Mouse (Mus musculus): ENCODE data around the gene Lamc2. TPM values are rescaled to one million over a fixed set of nuclear protein-coding genes. Genes with fewer than 3 reads are reported as not detected.
"Not testable (repeated sequence)": the region's sequence is repeated elsewhere in the genome, so short reads cannot be mapped to it uniquely, and the experiment has no call there.

Gene Lamc2
- polyA plus RNA-seq, 1 experiment from 2014 or later = 62.9 TPM

DNA sequence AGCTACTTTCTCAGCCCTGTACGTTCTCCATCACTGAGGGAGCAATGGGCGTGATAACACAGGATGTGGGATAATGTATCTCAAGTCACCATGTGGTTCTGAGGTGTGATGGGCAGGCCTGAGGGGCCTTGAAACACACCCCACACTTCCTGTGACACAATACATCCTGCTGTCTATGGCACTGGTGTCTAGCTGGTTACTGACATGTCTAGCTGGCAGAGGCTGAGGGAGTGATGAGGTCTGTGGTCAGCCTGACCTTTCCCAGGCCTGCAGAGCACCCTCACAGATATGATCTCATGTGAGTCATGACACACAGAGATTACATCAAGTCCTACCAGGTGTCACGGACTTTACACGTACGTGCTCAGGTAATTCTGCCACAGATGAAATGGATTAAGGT is 101.0 kb downstream of the Lamc2 start:
- no peak overlapping the region for H3K9ac ChIP-seq (replicated peaks; ENCODE audit: low read depth)
- H3K9me3 ChIP-seq (ENCODE audit: low read length) = no peaks in the 10 kb centered on the region
- TF ChIP-seq CTCF (IDR thresholded peaks at IDR 0.05) = no peak
- no peak for TF ChIP-seq EP300 (IDR thresholded peaks at IDR 0.05)
- H3K4me1 ChIP-seq (ENCODE audit: insufficient read depth, low read depth, low read length) = peaks cover 3% of the 10 kb centered on the region; the same call in 1 of the 2 replicates
- H3K27me3 ChIP-seq (replicated peaks; ENCODE audit: insufficient read depth, low read length) = no peaks in the 10 kb centered on the region
- WGBS = 82% methylated on average over 5 of the region's 5 CpGs
- H3K4me3 ChIP-seq (ENCODE audit: low read depth, low read length) = no peak overlapping the region
- no peaks in the 10 kb centered on the region for H3K36me3 ChIP-seq (ENCODE audit: insufficient read depth, low read length)
- H3K27ac ChIP-seq (ENCODE audit: low read length) = no peak overlapping the region
- no peak overlapping the region for H3K4me2 ChIP-seq (replicated peaks; ENCODE audit: low read depth, low read length)
- DNase-seq (ENCODE audit: low spot score) = peak; percentile 4
- no peak for ATAC-seq

DNA sequence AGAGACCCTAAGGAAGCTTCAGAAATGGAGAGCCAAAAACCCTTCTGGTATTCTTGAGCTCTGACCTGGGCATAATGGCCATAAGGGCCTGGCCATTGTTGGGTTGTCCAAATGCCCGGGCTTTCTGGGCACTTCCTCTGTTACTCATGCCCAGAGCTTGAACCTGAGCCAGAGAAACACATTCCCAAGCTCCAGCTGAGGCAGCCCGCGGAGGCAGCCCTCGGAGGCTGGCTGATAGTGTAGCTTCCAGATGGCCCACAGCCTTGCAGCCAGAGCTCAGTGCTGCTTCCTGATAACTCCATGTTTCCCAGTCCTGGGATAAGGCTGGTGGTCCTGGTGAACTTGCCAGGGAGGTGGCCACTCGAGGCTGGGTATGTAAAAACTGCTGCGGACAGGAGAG is 102.1 kb downstream of the Lamc2 start:
- Histone ChIP-seq H3K9ac (replicated peaks; ENCODE audit: low read depth) (no peak overlapping the region), H3K4me3 (ENCODE audit: low read depth, low read length) (no peak overlapping the region), H3K27me3 (replicated peaks; ENCODE audit: insufficient read depth, low read length) (no peaks in the 10 kb centered on the region), H3K4me2 (replicated peaks; ENCODE audit: low read depth, low read length) (no peak overlapping the region), H3K9me3 (ENCODE audit: low read length) (no peaks in the 10 kb centered on the region), H3K4me1 (ENCODE audit: insufficient read depth, low read depth, low read length) (peaks cover 3% of the 10 kb centered on the region; the same call in 1 of the 2 replicates), H3K36me3 (ENCODE audit: insufficient read depth, low read length) (no peaks in the 10 kb centered on the region), H3K27ac (ENCODE audit: low read length) (no peak overlapping the region)
- TF ChIP-seq CTCF (IDR thresholded peaks at IDR 0.05) (no peak), EP300 (IDR thresholded peaks at IDR 0.05) (no peak)
- no peak for ATAC-seq
- DNase-seq (ENCODE audit: low spot score) = no peak
- 37% methylated on average over 6 of the region's 6 CpGs for WGBS

GRCm38 (mm10) chr1:153083233-153083632 is 103.0 kb downstream of the Lamc2 start:
- not testable (repeated sequence) for DNase-seq (ENCODE audit: low spot score); H3K9me3 ChIP-seq (ENCODE audit: low read length); H3K9ac ChIP-seq (replicated peaks; ENCODE audit: low read depth); H3K4me1 ChIP-seq (ENCODE audit: insufficient read depth, low read depth, low read length); H3K27me3 ChIP-seq (replicated peaks; ENCODE audit: insufficient read depth, low read length); H3K4me3 ChIP-seq (ENCODE audit: low read depth, low read length); H3K36me3 ChIP-seq (ENCODE audit: insufficient read depth, low read length); H3K4me2 ChIP-seq (replicated peaks; ENCODE audit: low read depth, low read length); ATAC-seq; H3K27ac ChIP-seq (ENCODE audit: low read length)
- WGBS = 86% methylated on average over 7 of the region's 14 CpGs

DNA sequence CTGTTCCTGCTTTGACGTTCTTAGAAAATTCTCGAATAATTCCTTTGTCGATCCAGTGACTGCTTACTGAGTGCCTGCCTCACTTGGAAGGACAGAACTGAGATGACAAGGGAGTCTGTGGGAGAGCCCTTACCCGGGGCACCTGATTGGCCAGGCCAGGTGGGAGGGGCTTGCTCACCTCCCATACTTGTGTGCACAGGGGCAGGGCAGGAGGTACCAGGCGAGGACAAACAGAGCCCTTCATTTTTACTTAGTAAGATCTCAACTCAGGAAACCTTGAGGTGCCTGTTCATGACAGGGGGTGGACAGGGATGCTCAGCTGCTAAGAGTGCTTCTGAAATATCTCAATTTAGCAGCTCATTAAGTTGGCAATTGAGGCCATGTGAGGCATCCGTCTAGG is 110.3 kb downstream of the Lamc2 start:
- Histone ChIP-seq H3K27me3 (replicated peaks; ENCODE audit: insufficient read depth, low read length) (no peaks in the 10 kb centered on the region), H3K4me3 (ENCODE audit: low read depth, low read length) (no peak overlapping the region), H3K9ac (replicated peaks; ENCODE audit: low read depth) (no peak overlapping the region), H3K27ac (ENCODE audit: low read length) (peak overlapping the region; percentile 11; the same call in 1 of the 2 replicates), H3K36me3 (ENCODE audit: insufficient read depth, low read length) (no peaks in the 10 kb centered on the region), H3K4me2 (replicated peaks; ENCODE audit: low read depth, low read length) (no peak overlapping the region), H3K4me1 (ENCODE audit: insufficient read depth, low read depth, low read length) (no peaks in the 10 kb centered on the region), H3K9me3 (ENCODE audit: low read length) (no peaks in the 10 kb centered on the region)
- no peak for TF ChIP-seq EP300 (IDR thresholded peaks at IDR 0.05)
- TF ChIP-seq CTCF (IDR thresholded peaks at IDR 0.05) = no peak
- DNase-seq (ENCODE audit: low spot score) = peak; percentile 51
- WGBS = 23% methylated on average over 6 of the region's 6 CpGs
- ATAC-seq = peak; percentile 69

GRCm38 (mm10) chr1:153075087-153075736 is 111.0 kb downstream of the Lamc2 start:
- Histone ChIP-seq H3K27me3 (replicated peaks; ENCODE audit: insufficient read depth, low read length) (no peaks in the 10 kb centered on the region), H3K9ac (replicated peaks; ENCODE audit: low read depth) (no peak overlapping the region), H3K4me3 (ENCODE audit: low read depth, low read length) (no peak overlapping the region), H3K27ac (ENCODE audit: low read length) (no peak overlapping the region), H3K4me2 (replicated peaks; ENCODE audit: low read depth, low read length) (no peak overlapping the region), H3K36me3 (ENCODE audit: insufficient read depth, low read length) (no peaks in the 10 kb centered on the region), H3K9me3 (ENCODE audit: low read length) (no peaks in the 10 kb centered on the region), H3K4me1 (ENCODE audit: insufficient read depth, low read depth, low read length) (no peaks in the 10 kb centered on the region)
- TF ChIP-seq EP300 (IDR thresholded peaks at IDR 0.05) (no peak), CTCF (IDR thresholded peaks at IDR 0.05) (no peak)
- ATAC-seq (no peak), DNase-seq (ENCODE audit: low spot score) (no peak)
- WGBS = 80% methylated on average over 3 of the region's 3 CpGs

- Histone ChIP-seq H3K4me3 (ENCODE audit: low read depth, low read length) (no peak overlapping the region), H3K36me3 (ENCODE audit: insufficient read depth, low read length) (no peaks in the 10 kb centered on the region), H3K9me3 (ENCODE audit: low read length) (no peaks in the 10 kb centered on the region), H3K27me3 (replicated peaks; ENCODE audit: insufficient read depth, low read length) (no peaks in the 10 kb centered on the region), H3K4me1 (ENCODE audit: insufficient read depth, low read depth, low read length) (no peaks in the 10 kb centered on the region), H3K4me2 (replicated peaks; ENCODE audit: low read depth, low read length) (no peak overlapping the region), H3K9ac (replicated peaks; ENCODE audit: low read depth) (no peak overlapping the region), H3K27ac (ENCODE audit: low read length) (no peak overlapping the region)
- TF ChIP-seq EP300 (IDR thresholded peaks at IDR 0.05) (no peak), CTCF (IDR thresholded peaks at IDR 0.05) (no peak)
- WGBS = 38% methylated on average over 9 of the region's 9 CpGs
- ATAC-seq (no peak), DNase-seq (ENCODE audit: low spot score) (no peak)
Measured at GRCm38 (mm10) chr1:153073441-153073840, 112.8 kb downstream of the Lamc2 start.

Other genes starting within 250 kb of the Lamc2 start
- gene Nmnat2, start 231.5 kb downstream of the Lamc2 start, polyA plus RNA-seq (2015; fragmentation: Nextera tagmentation; extraction: Ambion mirVana) = 4.5 and 4.8 TPM in 2 replicates
- gene Lamc1, start 146.3 kb upstream of the Lamc2 start, polyA plus RNA-seq (2015; fragmentation: Nextera tagmentation; extraction: Ambion mirVana) = 101 and 106 TPM in 2 replicates
- gene Shcbp1l, start 238.7 kb upstream of the Lamc2 start, polyA plus RNA-seq (2015; fragmentation: Nextera tagmentation; extraction: Ambion mirVana) = 0.12 and 0.17 TPM in 2 replicates